Mouse (Mus musculus) spleen, postnatal 0 days (tissue): ENCODE measurements around the gene Polr2f. TPM values are rescaled to one million over a fixed set of nuclear protein-coding genes. Genes with fewer than 3 reads are reported as not detected.

Source experiments
- polyA plus RNA-seq: library from polyadenylated mRNA; unstranded; fragments of >200 nt; fragmentation: Nextera tagmentation; extraction: Ambion mirVana; gene quantifications from 2 replicates; pipeline ENCODE4 v1.2.1, GENCODE M21; 2015

The Polr2f gene
- 225 and 245 TPM in 2 replicates for polyA plus RNA-seq

GRCm38 (mm10) chr15:79140866-79141565 is at the start of gene Polr2f, which contains the start of gene 1700088E04Rik:
Polr2f (plus strand) TSS chr15:79141009.
1700088E04Rik (minus strand) TSS chr15:79141253.

GRCm38 (mm10) chr15:79108421-79109320 is 32.1 kb upstream of the Polr2f start, which contains the start of gene Micall1:
Micall1 (plus strand) TSS chr15:79108898.

GRCm38 (mm10) chr15:79165140-79165539 is 24.3 kb downstream of the Polr2f start, which contains the start of gene Sox10:
Sox10 (minus strand) TSS chr15:79165240.

Other genes with a start within 250 kb of the Polr2f start
- gene Gm49510, start 241.3 kb upstream of the Polr2f start, polyA plus RNA-seq = 0.34 and 0.46 TPM in 2 replicates
- gene Sh3bp1, start 241.2 kb upstream of the Polr2f start, polyA plus RNA-seq = 17.5 and 24.0 TPM in 2 replicates
- 5.4 and 6.1 TPM in 2 replicates for gene Pdxp, start 227.1 kb upstream of the Polr2f start, polyA plus RNA-seq
- 444 and 544 TPM in 2 replicates for gene Lgals1, start 214.3 kb upstream of the Polr2f start, polyA plus RNA-seq
- gene Nol12, start 206.1 kb upstream of the Polr2f start, polyA plus RNA-seq = 33.0 and 33.8 TPM in 2 replicates
- 14.7 and 17.5 TPM in 2 replicates for gene Triobp, start 193.3 kb upstream of the Polr2f start, polyA plus RNA-seq
- 102 and 129 TPM in 2 replicates for gene H1f0, start 112.6 kb upstream of the Polr2f start, polyA plus RNA-seq
- 0.18 TPM in 1 of 2 replicates, not detected in the other for gene Galr3, start 99.1 kb upstream of the Polr2f start, polyA plus RNA-seq
- gene Ankrd54, start 78.1 kb upstream of the Polr2f start, polyA plus RNA-seq = 57.8 and 63.1 TPM in 2 replicates
- 108 and 112 TPM in 2 replicates for gene Eif3l, start 65.8 kb upstream of the Polr2f start, polyA plus RNA-seq
- 2.6 and 2.8 TPM in 2 replicates for gene Micall1, start 32.1 kb upstream of the Polr2f start, polyA plus RNA-seq
- gene 1700088E04Rik, start 244 bp downstream of the Polr2f start, polyA plus RNA-seq = 0.76 and 3.3 TPM in 2 replicates
- gene Sox10, start 24.2 kb downstream of the Polr2f start, polyA plus RNA-seq = not detected in 2 replicates
- gene Pick1, start 88.2 kb downstream of the Polr2f start, polyA plus RNA-seq = 9.3 and 9.6 TPM in 2 replicates
- 0.10 TPM in 1 of 2 replicates, not detected in the other for gene Gm49486, start 88.4 kb downstream of the Polr2f start, polyA plus RNA-seq
- 0.11 TPM in 1 of 2 replicates, not detected in the other for gene Slc16a8, start 113.8 kb downstream of the Polr2f start, polyA plus RNA-seq
- 0.43 and 1.6 TPM in 2 replicates for gene Baiap2l2, start 144.5 kb downstream of the Polr2f start, polyA plus RNA-seq
- gene Pla2g6, start 187.4 kb downstream of the Polr2f start, polyA plus RNA-seq = 4.8 and 6.4 TPM in 2 replicates
- gene Maff, start 205.6 kb downstream of the Polr2f start, polyA plus RNA-seq = 2.9 and 3.0 TPM in 2 replicates